Mouse (Mus musculus): ENCODE data around the gene Arhgef28. TPM values are rescaled to one million over a fixed set of nuclear protein-coding genes. Genes with fewer than 3 reads are reported as not detected.

Arhgef28 gene
- total and polyA plus RNA-seq, 2 experiments from 2014 or later: 21.9 to 28.4 TPM

- Histone ChIP-seq H3K27ac (peak overlapping the region; percentile 72), H3K4me2 (ENCODE audit: low read depth, low read length) (peak overlapping the region; percentile 99), H3K9ac (replicated peaks; ENCODE audit: low read length) (peak overlapping the region; percentile 68), H3K4me1 (ENCODE audit: insufficient read depth, low read length) (no peaks in the 10 kb centered on the region), H3K4me3 (ENCODE audit: low read length) (peak overlapping the region; percentile 56), H3K27me3 (ENCODE audit: insufficient read depth, low read length) (no peaks in the 10 kb centered on the region), H3K36me3 (ENCODE audit: insufficient read depth, low read length) (no peaks in the 10 kb centered on the region), H3K9me3 (ENCODE audit: low read length) (no peaks in the 10 kb centered on the region)
- TF ChIP-seq CTCF (IDR thresholded peaks at IDR 0.05; ENCODE audit: low read depth): no peak
- WGBS: 2% methylated on average over 13 of the region's 13 CpGs
- no peak for DNase-seq (ENCODE audit: low spot score)
- no peak for ATAC-seq
Observed at GRCm38 (mm10) chr13:98206546-98206870, 269 bp upstream of the Arhgef28 start.

- DNase-seq (ENCODE audit: low spot score): peak; percentile 13
- 28% methylated on average over 8 of the region's 8 CpGs for WGBS
- no peak for TF ChIP-seq CTCF (IDR thresholded peaks at IDR 0.05; ENCODE audit: low read depth)
- Histone ChIP-seq H3K27ac (no peak overlapping the region), H3K9me3 (ENCODE audit: low read length) (no peaks in the 10 kb centered on the region), H3K4me3 (ENCODE audit: low read length) (peak overlapping the region; percentile 56), H3K4me2 (ENCODE audit: low read depth, low read length) (peak overlapping the region; percentile 99), H3K9ac (replicated peaks; ENCODE audit: low read length) (peak overlapping the region; percentile 68; the same call in 1 of the 2 replicates), H3K4me1 (ENCODE audit: insufficient read depth, low read length) (no peaks in the 10 kb centered on the region), H3K36me3 (ENCODE audit: insufficient read depth, low read length) (no peaks in the 10 kb centered on the region), H3K27me3 (ENCODE audit: insufficient read depth, low read length) (no peaks in the 10 kb centered on the region)
- ATAC-seq: no peak
Observed at GRCm38 (mm10) chr13:98205111-98205510, 1.1 kb downstream of the Arhgef28 start.

DNA sequence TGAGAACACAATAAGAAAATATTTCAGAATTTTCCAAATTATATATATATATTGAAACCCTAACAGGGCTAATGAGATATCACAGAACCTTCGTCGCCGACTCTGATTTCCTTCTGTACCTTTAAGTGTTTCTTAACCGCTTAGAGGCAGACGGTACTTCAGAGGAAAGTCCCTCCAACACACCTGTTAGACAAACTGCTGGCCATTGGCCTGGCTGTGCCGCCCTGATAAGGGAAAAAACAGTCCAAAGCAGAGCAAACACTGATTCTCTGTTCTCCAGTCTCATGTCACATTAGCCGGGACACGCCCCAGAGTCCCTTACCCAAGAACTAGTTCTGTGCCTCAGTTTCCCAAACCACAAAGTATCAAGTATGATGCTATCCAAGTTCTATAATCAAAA is 1.9 kb downstream of the Arhgef28 start:
- H3K9me3 ChIP-seq (ENCODE audit: low read length): no peaks in the 10 kb centered on the region
- no peak for TF ChIP-seq CTCF (IDR thresholded peaks at IDR 0.05; ENCODE audit: low read depth)
- no peaks in the 10 kb centered on the region for H3K4me1 ChIP-seq (ENCODE audit: insufficient read depth, low read length)
- no peak overlapping the region for H3K4me3 ChIP-seq (ENCODE audit: low read length)
- no peak overlapping the region for H3K9ac ChIP-seq (replicated peaks; ENCODE audit: low read length)
- DNase-seq (ENCODE audit: low spot score): no peak
- H3K4me2 ChIP-seq (ENCODE audit: low read depth, low read length): peak overlapping the region; percentile 99; the same call in 1 of the 2 replicates
- ATAC-seq: no peak
- H3K27ac ChIP-seq: no peak overlapping the region
- WGBS: 93% methylated on average over 8 of the region's 8 CpGs
- H3K27me3 ChIP-seq (ENCODE audit: insufficient read depth, low read length): no peaks in the 10 kb centered on the region
- no peaks in the 10 kb centered on the region for H3K36me3 ChIP-seq (ENCODE audit: insufficient read depth, low read length)

DNA sequence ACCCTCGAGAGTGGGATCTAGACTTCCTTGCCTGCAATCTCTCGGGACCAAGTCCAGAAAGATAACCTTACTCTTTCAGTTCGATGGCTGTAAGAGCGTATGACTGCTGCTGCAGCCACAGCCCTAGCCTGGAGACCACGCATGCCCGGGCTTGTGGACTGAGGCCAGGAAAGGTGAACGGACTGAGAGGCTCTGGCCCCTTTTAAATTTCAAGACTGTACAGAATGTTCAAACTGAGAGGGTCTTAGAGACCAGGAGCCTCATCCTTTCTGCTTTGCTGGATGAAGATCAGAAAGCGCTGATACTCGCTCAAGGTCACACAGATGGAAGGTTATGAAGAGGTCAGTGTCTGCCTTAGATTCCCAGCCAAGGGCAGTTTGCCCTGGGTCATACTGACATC is 4.8 kb downstream of the Arhgef28 start:
- Histone ChIP-seq H3K9me3 (ENCODE audit: low read length) (no peaks in the 10 kb centered on the region), H3K4me1 (ENCODE audit: insufficient read depth, low read length) (no peaks in the 10 kb centered on the region), H3K4me2 (ENCODE audit: low read depth, low read length) (no peak overlapping the region), H3K4me3 (ENCODE audit: low read length) (no peak overlapping the region), H3K27me3 (ENCODE audit: insufficient read depth, low read length) (no peaks in the 10 kb centered on the region), H3K27ac (no peak overlapping the region), H3K9ac (replicated peaks; ENCODE audit: low read length) (no peak overlapping the region), H3K36me3 (ENCODE audit: insufficient read depth, low read length) (no peaks in the 10 kb centered on the region)
- DNase-seq (ENCODE audit: low spot score) (no peak), ATAC-seq (no peak)
- 60% methylated on average over 9 of the region's 9 CpGs for WGBS
- no peak for TF ChIP-seq CTCF (IDR thresholded peaks at IDR 0.05; ENCODE audit: low read depth)

GRCm38 (mm10) chr13:98192596-98192995 is 13.6 kb downstream of the Arhgef28 start:
- no peaks in the 10 kb centered on the region for H3K4me1 ChIP-seq (ENCODE audit: insufficient read depth, low read length)
- H3K27ac ChIP-seq: no peak overlapping the region
- DNase-seq (ENCODE audit: low spot score) (no peak), ATAC-seq (no peak)
- 77% methylated on average over 10 of the region's 10 CpGs for WGBS
- H3K4me3 ChIP-seq (ENCODE audit: low read length): no peak overlapping the region
- no peaks in the 10 kb centered on the region for H3K9me3 ChIP-seq (ENCODE audit: low read length)
- no peak overlapping the region for H3K4me2 ChIP-seq (ENCODE audit: low read depth, low read length)
- no peak for TF ChIP-seq CTCF (IDR thresholded peaks at IDR 0.05; ENCODE audit: low read depth)
- H3K9ac ChIP-seq (replicated peaks; ENCODE audit: low read length): no peak overlapping the region
- no peaks in the 10 kb centered on the region for H3K27me3 ChIP-seq (ENCODE audit: insufficient read depth, low read length)
- H3K36me3 ChIP-seq (ENCODE audit: insufficient read depth, low read length): no peaks in the 10 kb centered on the region

DNA sequence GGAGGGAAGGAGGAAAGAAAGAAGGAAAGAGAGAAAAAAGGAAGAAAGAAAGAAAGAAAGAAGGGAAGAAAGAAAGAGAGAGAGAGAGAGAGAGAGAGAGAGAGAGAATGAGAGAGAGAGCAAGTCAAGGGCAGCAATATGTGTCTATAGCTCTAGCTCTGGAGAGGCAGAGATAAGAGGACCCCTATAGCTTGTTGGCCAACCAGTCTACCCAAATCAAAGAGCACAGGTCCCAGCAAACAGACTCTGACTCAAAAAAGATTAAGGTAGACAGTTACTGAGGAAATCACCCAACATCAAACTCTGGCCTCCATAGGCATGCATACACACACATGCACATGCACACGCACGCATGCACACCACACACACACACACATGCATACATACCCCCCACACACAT is 17.7 kb downstream of the Arhgef28 start:
- H3K36me3 ChIP-seq (ENCODE audit: insufficient read depth, low read length): no peaks in the 10 kb centered on the region
- WGBS: 100% methylated on average over 2 of the region's 2 CpGs
- H3K9ac ChIP-seq (replicated peaks; ENCODE audit: low read length): no peak overlapping the region
- H3K9me3 ChIP-seq (ENCODE audit: low read length): no peaks in the 10 kb centered on the region
- H3K27ac ChIP-seq: no peak overlapping the region
- no peak overlapping the region for H3K4me2 ChIP-seq (ENCODE audit: low read depth, low read length)
- ATAC-seq (no peak), DNase-seq (ENCODE audit: low spot score) (no peak)
- TF ChIP-seq CTCF (IDR thresholded peaks at IDR 0.05; ENCODE audit: low read depth): no peak
- no peaks in the 10 kb centered on the region for H3K27me3 ChIP-seq (ENCODE audit: insufficient read depth, low read length)
- H3K4me1 ChIP-seq (ENCODE audit: insufficient read depth, low read length): no peaks in the 10 kb centered on the region
- H3K4me3 ChIP-seq (ENCODE audit: low read length): no peak overlapping the region

DNA sequence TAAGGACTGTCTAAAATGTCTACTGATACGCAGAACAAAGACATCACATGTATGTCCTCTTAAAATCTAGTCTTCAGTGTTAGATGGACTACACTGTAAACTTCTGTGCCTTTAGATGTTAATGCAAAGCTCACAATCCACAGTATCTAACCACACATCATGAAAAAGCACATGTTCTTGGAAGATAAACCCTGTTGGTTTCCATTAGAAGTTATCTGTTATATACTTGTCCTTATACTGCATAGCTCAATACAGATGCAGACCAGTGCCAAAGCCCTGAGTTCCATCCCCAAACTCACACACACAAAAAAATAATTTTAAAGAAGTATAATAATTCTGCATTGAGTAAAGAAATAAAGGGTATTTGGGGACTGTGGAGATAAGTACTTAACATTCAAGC is 18.3 kb downstream of the Arhgef28 start:
- no peak overlapping the region for H3K4me2 ChIP-seq (ENCODE audit: low read depth, low read length)
- no peaks in the 10 kb centered on the region for H3K4me1 ChIP-seq (ENCODE audit: insufficient read depth, low read length)
- WGBS: 100% methylated on average over 1 of the region's 1 CpGs
- TF ChIP-seq CTCF (IDR thresholded peaks at IDR 0.05; ENCODE audit: low read depth): no peak
- no peaks in the 10 kb centered on the region for H3K27me3 ChIP-seq (ENCODE audit: insufficient read depth, low read length)
- ATAC-seq (no peak), DNase-seq (ENCODE audit: low spot score) (no peak)
- no peak overlapping the region for H3K9ac ChIP-seq (replicated peaks; ENCODE audit: low read length)
- H3K4me3 ChIP-seq (ENCODE audit: low read length): no peak overlapping the region
- H3K36me3 ChIP-seq (ENCODE audit: insufficient read depth, low read length): no peaks in the 10 kb centered on the region
- H3K9me3 ChIP-seq (ENCODE audit: low read length): no peaks in the 10 kb centered on the region
- no peak overlapping the region for H3K27ac ChIP-seq

All from hindbrain, postnatal 0 days (tissue).